Mouse (Mus musculus) forebrain, embryonic 16.5 days (tissue): Measurements from ENCODE around the gene Cep170. TPM values are rescaled to one million over a fixed set of nuclear protein-coding genes. Genes with fewer than 3 reads are reported as not detected.

Experiments
- ATAC-seq: fragments of 200-750 bp; cut with Nextera tagmentation; 2 replicates; pipeline ENCODE4 v1.8.0; 2017; ENCODE audit warnings: mild to moderate bottlenecking, moderate library complexity
- H3K27ac ChIP-seq: fragments of 300-500 bp; sonication (generic); 2 replicates; pipeline ENCODE4 v1.5.1; 2014; ENCODE audit warnings: low read length, control low read depth
- H3K27me3 ChIP-seq: fragments of 300-500 bp; sonication (generic); replicated peaks from 2 replicates; pipeline ENCODE4 v1.6.1; 2014; ENCODE audit warnings: low read length; ENCODE audit not compliant: control insufficient read depth, insufficient read depth
- H3K36me3 ChIP-seq: fragments of 300-500 bp; sonication (generic); 2 replicates; pipeline ENCODE4 v1.6.1; 2014; ENCODE audit not compliant: control insufficient read depth, insufficient read depth
- H3K4me1 ChIP-seq: fragments of 300-500 bp; sonication (generic); replicated peaks from 2 replicates; pipeline ENCODE4 v1.6.1; 2014; ENCODE audit warnings: low read length; ENCODE audit not compliant: control insufficient read depth, insufficient read depth
- H3K4me2 ChIP-seq: fragments of 300-500 bp; sonication (generic); 2 replicates; pipeline ENCODE4 v1.6.1; 2014; ENCODE audit warnings: mild to moderate bottlenecking, low read length, control low read depth
- H3K4me3 ChIP-seq: fragments of 300-500 bp; sonication (generic); replicated peaks from 2 replicates; pipeline ENCODE4 v1.5.1; 2014; ENCODE audit warnings: mild to moderate bottlenecking, low read length, control low read depth
- H3K9ac ChIP-seq: fragments of 300-500 bp; sonication (generic); replicated peaks from 2 replicates; pipeline ENCODE4 v1.6.1; 2014; ENCODE audit warnings: low read depth, low read length, control low read depth
- H3K9me3 ChIP-seq: fragments of 300-500 bp; sonication (generic); 2 replicates; pipeline ENCODE4 v1.6.1; 2016; ENCODE audit warnings: low read length; ENCODE audit not compliant: control insufficient read depth
- WGBS: fragments of 180-500 bp; shearing (Covaris S2); extraction: QIAGEN DNeasy Blood & Tissue Kit; methylation state at CpG from one replicate; pipeline ENCODE4 v1.1.7; 2014; 5-methylcytosine and 5-hydroxymethylcytosine counted together
- polyA plus RNA-seq: library from polyadenylated mRNA; unstranded; fragments of >200 nt; fragmentation: Nextera tagmentation; extraction: Ambion mirVana; gene quantifications from 2 replicates; pipeline ENCODE4 v1.2.1, GENCODE M21; 2015

The Cep170 gene
- 152 and 166 TPM in 2 replicates for polyA plus RNA-seq

DNA sequence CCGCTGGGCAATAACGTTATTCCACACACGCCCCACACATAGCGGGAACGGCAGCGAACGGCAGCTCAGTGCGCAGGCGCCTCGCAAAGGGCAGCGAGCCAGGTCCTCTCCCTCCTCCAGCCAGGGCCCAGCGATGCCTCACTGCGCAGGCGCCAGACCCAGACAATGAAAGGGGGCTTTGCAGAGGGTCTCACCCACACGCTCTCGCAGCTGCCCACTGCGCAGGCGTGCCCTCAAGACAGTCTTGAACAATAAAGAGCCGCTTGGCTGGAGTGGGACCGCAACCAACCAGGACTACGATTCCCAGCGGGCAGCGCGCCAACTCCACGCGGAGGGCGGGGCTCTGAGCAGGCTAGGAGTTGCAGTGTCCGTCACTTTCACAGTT is at the start of gene Cep170:
Gene Cep170, minus strand, starts transcription at position 32 of the 385 bp plus-strand sequence.
- peak within 1 kb of the TSS; percentile 68 for H3K4me2 ChIP-seq
- no peaks in the 10 kb centered on the region for H3K27me3 ChIP-seq
- no peaks in the 10 kb centered on the region for H3K9me3 ChIP-seq
- H3K36me3 ChIP-seq: no peaks in the 10 kb centered on the region
- peak within 1 kb of the TSS; percentile 100 for H3K9ac ChIP-seq
- H3K27ac ChIP-seq: peak within 1 kb of the TSS; percentile 100
- H3K4me1 ChIP-seq: peaks cover 23% of the 10 kb centered on the region
- peak; percentile 94 for ATAC-seq
- 0% methylated on average over 28 of the region's 28 CpGs for WGBS
- peak within 1 kb of the TSS; percentile 73 for H3K4me3 ChIP-seq

GRCm38 (mm10) chr1:176861981-176862644 is 48.2 kb upstream of the Cep170 start:
- Histone ChIP-seq H3K4me2 (no peak overlapping the region), H3K27me3 (no peaks in the 10 kb centered on the region), H3K27ac (no peak overlapping the region), H3K9ac (no peak overlapping the region), H3K9me3 (no peaks in the 10 kb centered on the region), H3K36me3 (no peaks in the 10 kb centered on the region), H3K4me1 (no peaks in the 10 kb centered on the region), H3K4me3 (no peak overlapping the region)
- 59% methylated on average over 9 of the region's 9 CpGs for WGBS
- ATAC-seq: peak; percentile 54

- no peaks in the 10 kb centered on the region for H3K27me3 ChIP-seq
- no peak overlapping the region for H3K4me2 ChIP-seq
- WGBS: 84% methylated on average over 9 of the region's 9 CpGs
- H3K4me3 ChIP-seq: no peak overlapping the region
- peaks cover 6% of the 10 kb centered on the region for H3K9me3 ChIP-seq
- no peak overlapping the region for H3K9ac ChIP-seq
- H3K27ac ChIP-seq: no peak overlapping the region
- no peak for ATAC-seq
- H3K36me3 ChIP-seq: peaks cover 5% of the 10 kb centered on the region; the same call in 1 of the 2 replicates
- no peaks in the 10 kb centered on the region for H3K4me1 ChIP-seq
Measured at GRCm38 (mm10) chr1:176852813-176853590, 39.1 kb upstream of the Cep170 start.

GRCm38 (mm10) chr1:176851401-176851800 is 37.5 kb upstream of the Cep170 start:
- H3K9me3 ChIP-seq: peaks cover 6% of the 10 kb centered on the region
- no peak overlapping the region for H3K27ac ChIP-seq
- H3K36me3 ChIP-seq: peaks cover 6% of the 10 kb centered on the region; the same call in 1 of the 2 replicates
- ATAC-seq: no peak
- H3K4me3 ChIP-seq: no peak overlapping the region
- WGBS: 93% methylated on average over 7 of the region's 7 CpGs
- no peak overlapping the region for H3K9ac ChIP-seq
- no peaks in the 10 kb centered on the region for H3K4me1 ChIP-seq
- H3K4me2 ChIP-seq: no peak overlapping the region
- H3K27me3 ChIP-seq: no peaks in the 10 kb centered on the region

GRCm38 (mm10) chr1:176849377-176849776 is 35.5 kb upstream of the Cep170 start:
- Histone ChIP-seq H3K4me1 (no peaks in the 10 kb centered on the region), H3K4me2 (no peak overlapping the region), H3K27me3 (no peaks in the 10 kb centered on the region), H3K9ac (no peak overlapping the region), H3K4me3 (no peak overlapping the region), H3K36me3 (peaks cover 11% of the 10 kb centered on the region; the same call in 1 of the 2 replicates), H3K9me3 (peaks cover 6% of the 10 kb centered on the region), H3K27ac (no peak overlapping the region)
- 77% methylated on average over 2 of the region's 2 CpGs for WGBS
- no peak for ATAC-seq

DNA sequence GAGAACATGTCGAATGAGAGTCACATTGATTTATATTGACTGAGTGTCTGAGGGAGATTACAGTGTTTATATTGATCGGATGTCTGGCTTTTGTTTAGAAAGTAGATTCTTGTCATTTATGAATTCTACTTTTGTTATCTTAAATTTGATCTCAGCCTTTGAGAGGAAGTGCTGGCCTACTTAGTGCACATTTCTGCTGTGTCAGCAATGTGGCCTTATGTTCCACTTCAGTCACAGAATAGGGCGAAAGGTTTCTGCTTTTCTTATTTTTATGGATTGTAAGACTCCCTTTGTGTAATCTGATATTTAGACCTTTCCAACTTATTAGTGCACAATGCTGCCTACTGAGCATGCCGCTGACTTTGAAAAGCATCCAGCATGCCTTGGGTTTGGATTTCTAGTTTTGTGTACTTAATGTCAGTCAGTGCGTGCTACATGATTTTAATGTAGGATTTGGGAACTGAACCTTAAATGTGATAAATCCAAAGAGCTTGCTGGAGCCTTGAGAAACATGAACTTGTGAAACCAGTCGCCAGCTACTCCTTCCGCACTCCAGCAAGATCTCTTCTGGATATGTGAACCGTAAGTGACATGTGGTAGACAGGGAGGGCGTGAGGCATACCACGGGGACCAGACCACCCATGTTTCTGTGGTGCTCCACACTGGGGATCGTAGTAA is 34.9 kb upstream of the Cep170 start:
- H3K4me2 ChIP-seq: no peak overlapping the region
- no peaks in the 10 kb centered on the region for H3K27me3 ChIP-seq
- WGBS: 77% methylated on average over 11 of the region's 11 CpGs
- H3K4me1 ChIP-seq: no peaks in the 10 kb centered on the region
- peaks cover 11% of the 10 kb centered on the region; the same call in 1 of the 2 replicates for H3K36me3 ChIP-seq
- ATAC-seq: no peak
- H3K27ac ChIP-seq: no peak overlapping the region
- peaks cover 6% of the 10 kb centered on the region for H3K9me3 ChIP-seq
- no peak overlapping the region for H3K9ac ChIP-seq
- H3K4me3 ChIP-seq: no peak overlapping the region

- H3K9ac ChIP-seq: no peak overlapping the region
- no peak overlapping the region for H3K4me3 ChIP-seq
- H3K36me3 ChIP-seq: peaks cover 6% of the 10 kb centered on the region; the same call in 1 of the 2 replicates
- peaks cover under 1% of the 10 kb centered on the region for H3K9me3 ChIP-seq
- H3K4me2 ChIP-seq: no peak overlapping the region
- no peak overlapping the region for H3K27ac ChIP-seq
- no peak for ATAC-seq
- H3K4me1 ChIP-seq: no peaks in the 10 kb centered on the region
- H3K27me3 ChIP-seq: no peaks in the 10 kb centered on the region
- 88% methylated on average over 10 of the region's 10 CpGs for WGBS
Measured at GRCm38 (mm10) chr1:176847118-176847859, 33.4 kb upstream of the Cep170 start.

DNA sequence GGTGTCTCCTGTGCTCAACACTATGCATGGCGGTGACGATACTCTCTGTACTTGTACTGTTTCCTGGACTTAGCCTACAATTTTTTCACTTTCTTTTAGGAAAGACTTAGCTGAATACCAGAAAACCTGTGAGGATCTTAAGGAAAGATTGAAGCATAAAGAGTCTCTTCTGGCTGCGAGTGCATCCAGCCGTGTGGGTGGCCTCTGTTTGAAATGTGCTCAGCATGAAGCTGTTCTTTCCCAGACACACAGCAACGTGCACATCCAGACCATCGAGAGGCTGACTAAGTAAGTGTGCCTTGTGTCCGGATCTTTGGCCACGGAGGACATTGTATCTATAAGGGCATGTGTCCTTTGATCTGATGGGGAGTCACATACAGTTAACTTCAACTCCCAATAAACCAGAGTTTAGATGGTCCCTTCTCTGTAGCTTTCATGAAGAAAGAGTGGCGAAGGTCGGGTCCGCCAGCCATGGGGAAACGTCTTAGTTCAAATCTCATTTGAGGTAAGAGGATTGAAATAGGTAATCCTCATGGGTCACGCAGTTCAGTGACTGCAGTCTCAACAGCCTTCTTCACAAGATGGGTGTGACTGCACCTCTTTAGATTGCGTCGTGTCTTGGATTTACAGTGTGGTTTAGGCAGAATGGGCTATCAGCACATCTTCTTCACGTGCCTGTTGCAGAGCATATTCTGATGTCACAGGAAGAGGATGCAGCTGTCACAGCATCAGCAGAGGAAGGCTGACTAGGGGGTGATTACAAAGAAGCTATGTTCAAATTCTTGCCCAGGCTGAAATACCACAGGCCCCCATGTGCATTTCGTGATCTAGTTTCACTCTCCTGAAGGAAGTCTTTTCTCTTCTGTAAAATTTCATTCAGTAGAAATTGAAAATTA is 31.5 kb upstream of the Cep170 start:
- Histone ChIP-seq H3K4me2 (no peak overlapping the region), H3K27me3 (no peaks in the 10 kb centered on the region), H3K4me1 (no peaks in the 10 kb centered on the region), H3K9ac (no peak overlapping the region), H3K4me3 (no peak overlapping the region), H3K27ac (no peak overlapping the region), H3K36me3 (peaks cover 9% of the 10 kb centered on the region; the same call in 1 of the 2 replicates), H3K9me3 (no peaks in the 10 kb centered on the region)
- no peak for ATAC-seq
- 75% methylated on average over 17 of the region's 17 CpGs for WGBS
